Mouse (Mus musculus) heart, adult 2 months (tissue): ENCODE measurements at regions not wholly inside any gene's neighbourhood (a gene's known extent, or its start where the extent isn't known, plus 50 kb on each side); places are given as distances from the start of the nearest gene placed in this dataset.

ENCODE experiments used
- DNase-seq, 2 experiments: peaks; one replicate each; pipeline ENCODE4 v3.0.0; 2021
- H3K27ac ChIP-seq: fragments of 200-600 bp; 2 replicates; pipeline ENCODE4 v1.8.1; 2022
- H3K27me3 ChIP-seq: fragments of 200-500 bp; 2 replicates; pipeline ENCODE4 v1.6.1; 2012; ENCODE audit warnings: mild to moderate bottlenecking, low read length, inconsistent platforms, mixed read lengths; ENCODE audit not compliant: control insufficient read depth, insufficient read depth
- H3K36me3 ChIP-seq: fragments of 200-500 bp; 2 replicates; pipeline ENCODE4 v1.6.1; 2012; ENCODE audit warnings: low read length, inconsistent platforms; ENCODE audit not compliant: control insufficient read depth, insufficient read depth
- H3K4me1 ChIP-seq: fragments of 200-500 bp; 2 replicates; pipeline ENCODE4 v1.6.1; 2011; ENCODE audit warnings: low read length; ENCODE audit not compliant: control insufficient read depth, insufficient read depth
- H3K4me3 ChIP-seq: fragments of 200-600 bp; 2 replicates; pipeline ENCODE4 v1.8.1; 2022
- H3K79me2 ChIP-seq: fragments of 200-500 bp; replicated peaks from 2 replicates; pipeline ENCODE4 v1.6.1; 2012; ENCODE audit warnings: mild to moderate bottlenecking, inconsistent platforms, low read length, moderate library complexity, mixed read lengths; ENCODE audit not compliant: control insufficient read depth, insufficient read depth
- H3K9ac ChIP-seq: fragments of 200-500 bp; 2 replicates; pipeline ENCODE4 v1.6.1; 2012; ENCODE audit warnings: low read depth, mild to moderate bottlenecking, control low read depth, inconsistent platforms, low read length, mixed read lengths
- CTCF ChIP-seq: fragments of 200-600 bp; IDR thresholded peaks from 2 replicates; pipeline ENCODE4 v1.8.1; 2022; ENCODE audit warnings: antibody characterized with exemption, mild to moderate bottlenecking, moderate library complexity
- EP300 ChIP-seq: fragments of 200-500 bp; IDR thresholded peaks from 2 replicates; pipeline ENCODE4 v1.6.1; 2011; ENCODE audit warnings: low read depth, low read length, control low read depth; ENCODE audit not compliant: insufficient read depth
- POLR2A ChIP-seq: fragments of 200-500 bp; IDR thresholded peaks from 2 replicates; pipeline ENCODE4 v1.6.1; 2011; ENCODE audit warnings: mild to moderate bottlenecking, low read depth, low read length, control low read depth; ENCODE audit not compliant: insufficient read depth
- WGBS: fragments of 180-500 bp; shearing (Covaris S2); methylation state at CpG from one replicate; pipeline ENCODE4 v1.1.7; 2018; 5-methylcytosine and 5-hydroxymethylcytosine counted together
- intact Hi-C: fragments of 180-260 bp; cut with DNase I; formaldehyde crosslinking; loops from one replicate; pipeline ENCODE4 v1.15.1; 2025

GRCm38 (mm10) chr13:111193919-111194318 is 60.9 kb upstream of the Actbl2 start:
- intact Hi-C loops = no loop called here
- no peak overlapping the region for H3K4me3 ChIP-seq
- H3K36me3 ChIP-seq = no peaks in the 10 kb centered on the region
- no peaks in the 10 kb centered on the region for H3K4me1 ChIP-seq
- no peaks in the 10 kb centered on the region for H3K27me3 ChIP-seq
- no peaks in the 10 kb centered on the region for H3K79me2 ChIP-seq
- H3K9ac ChIP-seq = no peak overlapping the region
- 58% methylated on average over 2 of the region's 2 CpGs for WGBS
- no peak overlapping the region for H3K27ac ChIP-seq
- no peak for TF ChIP-seq POLR2A
- TF ChIP-seq CTCF = no peak
- TF ChIP-seq EP300 = no peak
- DNase-seq = no peak

GRCm38 (mm10) chr13:111194337-111194736 is 60.5 kb upstream of the Actbl2 start:
- no peaks in the 10 kb centered on the region for H3K36me3 ChIP-seq
- H3K4me1 ChIP-seq = no peaks in the 10 kb centered on the region
- H3K4me3 ChIP-seq = no peak overlapping the region
- H3K9ac ChIP-seq = no peak overlapping the region
- intact Hi-C loops = no loop called here
- H3K27me3 ChIP-seq = no peaks in the 10 kb centered on the region
- WGBS = 81% methylated on average over 7 of the region's 7 CpGs
- no peak overlapping the region for H3K27ac ChIP-seq
- TF ChIP-seq POLR2A = no peak
- TF ChIP-seq CTCF = no peak
- TF ChIP-seq EP300 = no peak
- no peak for DNase-seq
- H3K79me2 ChIP-seq = no peaks in the 10 kb centered on the region

DNA sequence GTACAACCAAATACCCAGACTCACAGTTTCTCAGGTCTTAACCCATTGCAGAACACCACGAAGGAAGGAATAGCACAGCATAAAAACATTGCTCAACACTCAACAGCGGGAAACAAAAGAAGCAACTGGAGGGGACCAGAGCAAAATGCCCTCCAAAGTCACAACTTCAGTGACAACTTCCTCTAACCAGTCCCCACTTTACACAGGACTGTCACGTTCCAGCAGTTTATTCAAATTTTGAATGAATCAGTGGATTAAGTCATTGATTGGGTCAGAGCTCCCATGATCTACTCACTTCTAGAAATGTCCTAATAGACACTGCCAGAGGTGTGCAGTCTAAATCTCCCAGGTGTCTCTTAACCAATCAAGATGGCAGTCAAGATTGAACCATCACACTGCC is 53.3 kb upstream of the Actbl2 start:
- H3K4me3 ChIP-seq = no peak overlapping the region
- no peak overlapping the region for H3K9ac ChIP-seq
- DNase-seq = no peak
- intact Hi-C loops = no loop called here
- H3K27me3 ChIP-seq = no peaks in the 10 kb centered on the region
- 78% methylated on average over 3 of the region's 3 CpGs for WGBS
- no peaks in the 10 kb centered on the region for H3K4me1 ChIP-seq
- H3K36me3 ChIP-seq = no peaks in the 10 kb centered on the region
- TF ChIP-seq CTCF = no peak
- H3K27ac ChIP-seq = no peak overlapping the region
- H3K79me2 ChIP-seq = no peaks in the 10 kb centered on the region

DNA sequence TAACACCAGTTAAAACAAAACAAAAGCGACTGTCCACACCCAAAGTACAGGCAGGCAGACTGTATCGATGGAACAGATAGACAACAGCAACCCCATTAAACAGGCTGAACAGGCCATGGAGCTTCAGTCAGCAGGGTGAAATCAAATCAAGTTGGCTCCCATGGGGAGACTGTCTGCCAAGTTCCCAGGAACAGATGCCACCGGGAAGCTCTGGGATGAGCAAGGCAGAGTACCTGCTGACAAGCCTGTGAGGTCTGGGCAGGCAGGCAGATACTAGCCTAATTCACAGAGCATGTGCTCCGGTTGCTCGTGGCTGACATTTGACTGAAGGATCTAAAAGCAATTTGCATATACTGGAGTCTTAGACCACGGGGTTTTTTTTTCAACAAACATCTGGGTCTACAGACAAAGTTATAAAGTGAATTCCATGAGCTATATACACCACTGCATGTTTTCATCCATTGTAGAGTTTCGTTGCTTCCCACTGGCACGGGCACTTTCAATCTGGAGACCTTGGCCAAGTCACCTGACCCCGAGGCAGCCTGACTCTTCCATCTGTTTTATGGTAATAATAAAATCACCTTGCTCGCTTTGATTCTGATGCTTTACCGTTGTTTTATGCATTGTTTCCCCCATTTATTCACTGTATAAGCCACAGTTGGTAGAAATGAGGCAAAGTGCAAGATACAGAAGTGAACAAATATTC is 50.1 kb upstream of the Actbl2 start:
- Histone ChIP-seq H3K36me3 (no peaks in the 10 kb centered on the region), H3K4me3 (no peak overlapping the region), H3K4me1 (no peaks in the 10 kb centered on the region), H3K79me2 (no peaks in the 10 kb centered on the region), H3K27ac (no peak overlapping the region), H3K27me3 (no peaks in the 10 kb centered on the region), H3K9ac (no peak overlapping the region)
- WGBS = 65% methylated on average over 11 of the region's 11 CpGs
- intact Hi-C loops = no loop called here
- peak; percentile 14 to 20 for DNase-seq
- no peak for TF ChIP-seq EP300
- no peak for TF ChIP-seq POLR2A
- no peak for TF ChIP-seq CTCF
